ENCODE assay signal across 8 mouse cellular contexts in the genomic region with DNA sequence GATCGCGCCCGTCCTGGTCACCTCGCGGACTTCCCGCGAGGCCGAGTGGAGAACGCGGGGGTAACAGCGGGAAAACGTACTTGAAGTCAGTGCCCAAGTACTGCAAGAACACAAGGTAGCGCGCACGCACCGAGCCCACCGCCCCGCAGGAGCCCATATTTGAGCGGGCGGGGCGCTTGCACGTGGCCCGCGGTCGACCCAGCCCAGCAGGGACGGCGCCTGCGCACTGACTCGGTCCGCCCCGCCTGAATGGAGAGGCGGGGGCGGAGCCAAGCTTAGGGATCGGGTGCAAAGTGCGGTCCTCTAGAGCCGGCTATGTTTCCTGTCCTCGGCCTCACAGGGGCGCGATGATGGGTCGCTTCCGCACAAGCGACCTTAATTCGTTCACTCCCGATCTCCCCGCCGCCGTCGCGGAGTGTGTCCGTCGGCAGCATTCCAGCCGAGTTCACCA. TPM values are rescaled to one million over a fixed set of nuclear protein-coding genes. Genes with fewer than 3 reads are reported as not detected.
A peak's percentile ranks its signal among the peaks of the same experiment; 100 is the strongest.
DNase-seq lines count a peak whose midpoint lies in the region; ATAC-seq lines count a peak whose summit lies in the region.

A gene (minus strand): TSS at position 231 of the 451 bp plus-strand sequence.
A gene (plus strand): TSS at position 272 of the 451 bp plus-strand sequence.

- peak within 1 kb of the TSS; percentile 99 for H3K4me2 ChIP-seq in hindbrain, embryonic 13.5 days

- H3K4me3 ChIP-seq in hindbrain, embryonic 13.5 days = peak within 1 kb of the TSS; percentile 93

- peak within 1 kb of the TSS; percentile 98 for H3K9ac ChIP-seq in hindbrain, embryonic 13.5 days

- H3K27me3 ChIP-seq in hindbrain, embryonic 13.5 days = no peaks in the 10 kb centered on the region

- peaks cover 48% of the 10 kb centered on the region for H3K36me3 ChIP-seq in hindbrain, embryonic 13.5 days

- H3K27ac ChIP-seq in hindbrain, embryonic 13.5 days = peak within 1 kb of the TSS; percentile 99

- peaks cover 58% of the 10 kb centered on the region for H3K4me1 ChIP-seq in hindbrain, embryonic 13.5 days (replicated peaks)

- peak; percentile 84 for ATAC-seq in hindbrain, embryonic 13.5 days (ENCODE audit: low FRiP score)

- peak; percentile 96 for DNase-seq in NIH3T3 (ENCODE audit: low read depth)
- DNase-seq in cerebellum, postnatal 10 days = peak; percentile 99 to 100
- peak; percentile 93 for DNase-seq in frontal cortex, postnatal 14 days (ENCODE audit: low spot score in 2 of 2)
- DNase-seq in layer of hippocampus, postnatal 25 days (ENCODE audit: extremely low spot score in 1 of 2, low spot score in 1 of 2) = peak; percentile 93 to 95
- peak; percentile 95 for DNase-seq in lung, postnatal 25 days (ENCODE audit: low spot score)
- peak; percentile 99 for DNase-seq in retina, embryonic 14.5 days (ENCODE audit: low spot score)
- peak; percentile 100 for DNase-seq in thymus, postnatal 4 days

- under 1% methylated on average over 52 of the region's 52 CpGs for WGBS in hindbrain, embryonic 13.5 days

- H3K9me3 ChIP-seq in hindbrain, embryonic 13.5 days = no peaks in the 10 kb centered on the region

RNA-seq across cellular contexts. Expression of the first gene that starts in this region (rescaled TPM):
- polyA plus RNA-seq in hindbrain, embryonic 13.5 days (2015; fragmentation: Nextera tagmentation; extraction: Ambion mirVana) = 52.6 and 54.8 TPM in 2 replicates
- total RNA-seq in layer of hippocampus, postnatal 25 days (2021) = 10 to 100 TPM; 58.3 to 69.5 TPM

RNA-seq across cellular contexts. Expression of the second gene that starts in this region (rescaled TPM):
- 71.0 and 77.0 TPM in 2 replicates for polyA plus RNA-seq in hindbrain, embryonic 13.5 days (2015; fragmentation: Nextera tagmentation; extraction: Ambion mirVana)
- 100 to 1,000 TPM; 127 to 145 TPM for total RNA-seq in layer of hippocampus, postnatal 25 days (2021)

Comparison
In these comparisons a context has a peak if more than half of its experiments do, and no peak if none do; other contexts are left out.
1. Peak in every context shown above with its lines: DNase-seq, ATAC-seq, H3K4me3 ChIP-seq and H3K27ac ChIP-seq.